10 mouse cellular contexts compared by ENCODE assay signal in the genomic region with DNA sequence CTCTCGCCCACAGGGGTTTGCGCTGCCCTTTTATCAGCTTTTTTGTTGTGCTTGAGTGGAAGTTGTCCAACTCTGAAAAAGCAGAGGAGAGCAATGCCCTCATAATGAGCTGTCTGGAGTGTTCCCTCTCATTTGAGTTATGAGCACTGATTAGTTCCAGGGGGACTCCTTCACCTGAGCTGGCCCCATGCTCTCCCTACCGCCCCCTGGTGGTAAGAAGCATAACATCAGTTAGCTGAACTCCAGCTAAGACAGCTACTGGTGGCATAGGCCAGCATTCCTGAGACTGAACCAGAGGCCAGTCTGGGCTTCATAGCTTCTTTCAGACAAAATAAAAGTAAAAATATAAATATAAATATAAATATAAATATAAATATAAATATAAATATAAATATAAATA.
DNase-seq lines count a peak whose midpoint lies in the region; TF ChIP-seq lines count a peak whose summit lies in the region.
"Had no signal": no experiment of that assay in that cellular context is flagged by ENCODE, and none has a peak within 500 bp of the region (broad histone marks: within the 10 kb centered on the region; RNA-seq: fewer than 3 reads in every experiment).

No protein-coding gene starts in this region.

- peak; percentile 4 to 17 for DNase-seq in kidney, adult 8-10 months
- no peak for DNase-seq in kidney, adult 11 months
- peak; percentile 71 for DNase-seq in ZHBTc4 (ENCODE audit: low read depth, low spot score)
- DNase-seq in embryo, embryonic 10.5 days (ENCODE audit: low spot score), result peak; percentile 52
- DNase-seq in lung, adult 18-20 months, result peak; percentile 3 to 14
- DNase-seq in yolk sac, embryonic 10.5 days (ENCODE audit: low spot score), result no peak
- DNase-seq in spleen, postnatal 4 days (ENCODE audit: low spot score in 2 of 2), result no peak
- DNase-seq: liver, embryonic 13.5 days had no signal

- H3K9me3 ChIP-seq in ES-Bruce4 (replicated peaks; ENCODE audit: control insufficient read depth, insufficient read depth, low read length, poor library complexity, severe bottlenecking), result no peaks in the 10 kb centered on the region
- H3K9me3 ChIP-seq: liver, embryonic 13.5 days; stomach, embryonic 15.5 days had no signal

- H3K9ac ChIP-seq in ES-Bruce4 (ENCODE audit: low read depth, poor library complexity, severe bottlenecking), result no peak overlapping the region
- H3K9ac ChIP-seq: liver, embryonic 13.5 days; stomach, embryonic 15.5 days had no signal

- H3K27me3 ChIP-seq in ES-Bruce4 (ENCODE audit: control insufficient read depth, insufficient read depth, low read length, poor library complexity, severe bottlenecking), result no peaks in the 10 kb centered on the region
- H3K27me3 ChIP-seq: liver, embryonic 13.5 days; stomach, embryonic 15.5 days had no signal

- H3K27ac ChIP-seq in ES-Bruce4 (ENCODE audit: insufficient read depth, low read length), result no peak overlapping the region
- H3K27ac ChIP-seq: liver, embryonic 13.5 days; stomach, embryonic 15.5 days had no signal

- no peak overlapping the region for H3K4me3 ChIP-seq in ES-Bruce4 (ENCODE audit: low read depth, low read length)
- H3K4me3 ChIP-seq: liver, embryonic 13.5 days; stomach, embryonic 15.5 days had no signal

- TF ChIP-seq CTCF in ES-Bruce4 (IDR thresholded peaks at IDR 0.05; ENCODE audit: low read depth, low read length), result peak; percentile 69

- H3K36me3 ChIP-seq in ES-Bruce4 (ENCODE audit: control insufficient read depth, insufficient read depth, low read length, poor library complexity, severe bottlenecking), result no peaks in the 10 kb centered on the region
- H3K36me3 ChIP-seq: liver, embryonic 13.5 days; stomach, embryonic 15.5 days had no signal

- TF ChIP-seq POLR2A in ES-Bruce4 (IDR thresholded peaks at IDR 0.05; ENCODE audit: insufficient read depth, low read length), result no peak

- TF ChIP-seq EP300 in ES-Bruce4 (IDR thresholded peaks at IDR 0.05; ENCODE audit: insufficient read depth, low read depth, low read length), result no peak

- no peaks in the 10 kb centered on the region for H3K4me1 ChIP-seq in ES-Bruce4 (ENCODE audit: control insufficient read depth, insufficient read depth, low read length)
- H3K4me1 ChIP-seq: liver, embryonic 13.5 days; stomach, embryonic 15.5 days had no signal

Comparison
In these comparisons a context has a peak if more than half of its experiments do, and no peak if none do; other contexts are left out.
1. DNase-seq: peak in kidney, adult 8-10 months (2 of 2), ZHBTc4 (single experiment), embryo, embryonic 10.5 days (single experiment) and lung, adult 18-20 months (2 of 2); none in kidney, adult 11 months (single experiment), yolk sac, embryonic 10.5 days (single experiment) and spleen, postnatal 4 days (0 of 2).